Mouse (Mus musculus) neural tube, embryonic 11.5 days (tissue): ENCODE measurements at regions not wholly inside any gene's neighbourhood (a gene's known extent, or its start where the extent isn't known, plus 50 kb on each side); places are given as distances from the start of the nearest gene placed in this dataset.

Source experiments
- ATAC-seq: fragments of 200-750 bp; cut with Nextera tagmentation; 2 replicates; pipeline ENCODE4 v1.8.0; 2017; ENCODE audit warnings: moderate number of reproducible peaks, mild to moderate bottlenecking, moderate TSS enrichment, moderate library complexity; ENCODE audit not compliant: insufficient read depth, low FRiP score, low TSS enrichment
- DNase-seq: peaks from one replicate; pipeline ENCODE4 v3.0.0-alpha.2; 2015; ENCODE audit warnings: low spot score
- H3K27ac ChIP-seq: fragments of 300-500 bp; sonication (generic); 2 replicates; pipeline ENCODE4 v1.5.1; 2014; ENCODE audit warnings: low read depth, mild to moderate bottlenecking, low read length
- H3K27me3 ChIP-seq: fragments of 300-500 bp; sonication (generic); 2 replicates; pipeline ENCODE4 v1.6.1; 2014; ENCODE audit warnings: mild to moderate bottlenecking, low read length, mixed read lengths; ENCODE audit not compliant: control insufficient read depth, insufficient read depth
- H3K36me3 ChIP-seq: fragments of 300-500 bp; sonication (generic); 2 replicates; pipeline ENCODE4 v1.6.1; 2014; ENCODE audit warnings: mild to moderate bottlenecking, low read length, moderate library complexity, mixed read lengths; ENCODE audit not compliant: control insufficient read depth, insufficient read depth
- H3K4me1 ChIP-seq: fragments of 300-500 bp; sonication (generic); 2 replicates; pipeline ENCODE4 v1.6.1; 2014; ENCODE audit warnings: low read length, mixed read lengths; ENCODE audit not compliant: control insufficient read depth, insufficient read depth
- H3K4me2 ChIP-seq: fragments of 300-500 bp; sonication (generic); 2 replicates; pipeline ENCODE4 v1.6.1; 2014; ENCODE audit warnings: low read depth, mild to moderate bottlenecking, moderate library complexity
- H3K4me3 ChIP-seq: fragments of 300-500 bp; sonication (generic); 2 replicates; pipeline ENCODE4 v1.5.1; 2014; ENCODE audit warnings: low read depth, low read length
- H3K9ac ChIP-seq: fragments of 300-500 bp; sonication (generic); 2 replicates; pipeline ENCODE4 v1.6.1; 2014; ENCODE audit warnings: mild to moderate bottlenecking, low read length
- H3K9me3 ChIP-seq: fragments of 300-500 bp; sonication (generic); 2 replicates; pipeline ENCODE4 v1.6.1; 2016; ENCODE audit warnings: low read length; ENCODE audit not compliant: control insufficient read depth
- WGBS: fragments of 180-500 bp; shearing (Covaris S2); extraction: QIAGEN DNeasy Blood & Tissue Kit; methylation state at CpG from one replicate; pipeline ENCODE4 v1.1.7; 2014; 5-methylcytosine and 5-hydroxymethylcytosine counted together

DNA sequence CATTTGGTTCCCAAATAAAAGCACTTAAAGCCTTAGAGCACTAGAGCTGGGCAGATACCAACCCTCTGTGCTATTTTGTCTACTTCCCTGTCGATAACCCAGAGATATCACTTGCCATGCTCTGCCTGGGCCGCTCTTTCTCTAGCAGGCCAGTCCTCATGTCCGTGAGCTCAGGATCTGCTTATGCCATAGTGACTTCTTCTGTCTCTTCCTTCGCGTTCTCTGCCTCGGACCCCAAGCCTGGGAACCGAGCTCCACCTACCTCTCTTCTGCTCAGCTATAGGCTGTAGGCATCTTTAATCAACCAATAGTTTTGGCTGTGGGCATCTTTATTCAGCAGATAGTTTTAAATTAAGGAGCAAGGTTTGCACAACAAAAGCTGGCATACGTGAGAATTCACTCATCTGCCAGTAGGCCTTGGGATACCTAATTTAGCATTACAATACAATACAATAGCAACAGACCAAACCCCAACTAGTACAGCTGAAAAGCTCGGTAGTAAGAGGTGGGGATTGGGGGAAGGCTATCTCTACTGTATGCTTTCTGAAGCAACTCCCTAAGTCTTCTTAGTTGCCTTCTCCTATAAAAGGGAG, 72.0 kb upstream of the Eomes start:
- Histone ChIP-seq H3K4me3 (no peak overlapping the region), H3K9me3 (no peaks in the 10 kb centered on the region), H3K4me1 (no peaks in the 10 kb centered on the region), H3K27me3 (no peaks in the 10 kb centered on the region), H3K9ac (no peak overlapping the region), H3K36me3 (no peaks in the 10 kb centered on the region), H3K27ac (no peak overlapping the region), H3K4me2 (no peak overlapping the region)
- no peak for ATAC-seq
- DNase-seq = no peak
- 54% methylated on average over 9 of the region's 9 CpGs for WGBS

DNA sequence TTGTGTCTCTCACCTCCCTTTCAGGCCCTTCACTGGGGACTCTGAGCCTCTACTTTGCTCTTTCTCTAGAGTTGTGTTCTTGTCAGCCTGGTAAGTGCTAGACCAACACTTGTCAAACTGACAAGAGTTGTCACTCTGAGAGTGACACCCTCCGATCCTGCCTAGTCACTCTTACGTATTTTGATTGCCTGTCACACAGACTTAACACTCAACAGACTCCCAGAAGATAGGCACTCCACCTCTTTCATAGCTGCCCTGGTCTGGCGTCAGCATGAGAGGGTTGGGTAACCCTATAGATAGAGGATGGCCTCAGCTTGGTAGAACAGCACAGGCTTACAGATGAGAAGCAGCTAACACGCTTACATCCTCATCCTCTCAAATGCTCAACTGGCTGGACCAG, 62.0 kb upstream of the Eomes start:
- Histone ChIP-seq H3K36me3 (no peaks in the 10 kb centered on the region), H3K27me3 (no peaks in the 10 kb centered on the region), H3K9me3 (no peaks in the 10 kb centered on the region), H3K4me1 (no peaks in the 10 kb centered on the region), H3K4me3 (no peak overlapping the region), H3K9ac (no peak overlapping the region), H3K4me2 (no peak overlapping the region), H3K27ac (no peak overlapping the region)
- 86% methylated on average over 4 of the region's 4 CpGs for WGBS
- ATAC-seq (no peak), DNase-seq (no peak)

DNA sequence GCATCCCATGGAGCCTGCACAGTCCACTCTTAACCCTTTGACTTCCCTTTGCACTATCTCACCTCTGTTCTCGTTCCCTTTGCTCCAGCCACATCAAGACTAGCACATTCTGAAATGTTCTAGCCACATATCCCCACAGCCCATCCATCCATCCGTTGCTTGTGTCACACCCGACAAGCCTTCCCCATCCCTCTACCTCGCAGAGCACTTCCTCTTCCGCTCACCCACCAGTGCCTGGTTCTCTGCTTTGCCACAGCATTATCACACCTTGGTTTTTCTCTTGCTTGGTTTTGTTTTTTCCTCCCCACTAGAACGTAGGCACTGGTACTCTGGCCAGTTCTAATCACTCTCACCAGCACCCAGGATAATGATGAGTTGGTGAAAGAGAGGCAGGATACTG, 61.5 kb upstream of the Eomes start:
- ATAC-seq (no peak), DNase-seq (no peak)
- H3K36me3 ChIP-seq = no peaks in the 10 kb centered on the region
- H3K27me3 ChIP-seq = no peaks in the 10 kb centered on the region
- no peak overlapping the region for H3K9ac ChIP-seq
- no peaks in the 10 kb centered on the region for H3K4me1 ChIP-seq
- no peaks in the 10 kb centered on the region for H3K9me3 ChIP-seq
- WGBS = 88% methylated on average over 6 of the region's 6 CpGs
- no peak overlapping the region for H3K4me2 ChIP-seq
- no peak overlapping the region for H3K27ac ChIP-seq
- H3K4me3 ChIP-seq = no peak overlapping the region

DNA sequence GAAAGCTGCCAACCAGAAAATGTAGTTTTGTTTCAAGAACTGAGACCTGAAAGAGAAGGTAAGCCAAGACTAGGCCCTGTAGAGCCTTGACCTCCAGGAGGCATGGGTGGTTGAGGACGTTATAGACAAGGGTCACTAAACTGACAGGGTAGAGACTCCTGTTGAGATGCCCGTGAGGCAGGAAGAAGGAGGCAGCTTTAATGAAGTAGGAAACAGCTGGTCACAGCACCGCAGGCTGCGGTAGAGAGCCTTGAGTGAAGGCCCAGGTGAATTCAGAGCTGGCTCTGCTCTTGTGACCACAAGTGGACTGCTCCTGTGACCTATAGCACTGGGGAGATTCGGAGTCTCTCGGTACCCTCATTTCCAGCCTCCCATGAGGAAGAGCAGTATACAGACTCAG, 53.7 kb upstream of the Eomes start:
- ATAC-seq (no peak), DNase-seq (no peak)
- Histone ChIP-seq H3K9ac (no peak overlapping the region), H3K27ac (no peak overlapping the region), H3K27me3 (no peaks in the 10 kb centered on the region), H3K9me3 (no peaks in the 10 kb centered on the region), H3K4me2 (no peak overlapping the region), H3K4me3 (no peak overlapping the region), H3K36me3 (no peaks in the 10 kb centered on the region), H3K4me1 (no peaks in the 10 kb centered on the region)
- 82% methylated on average over 6 of the region's 6 CpGs for WGBS
